Mouse (Mus musculus) liver, adult (tissue): Measurements from ENCODE around the gene Gm3285.

ENCODE experiments used
- GATA4 ChIP-seq: IDR thresholded peaks from 2 replicates; pipeline ENCODE4 v1.6.1; 2014; ENCODE audit warnings: mild to moderate bottlenecking, low read length; ENCODE audit not compliant: insufficient replicate concordance

The Gm3285 gene

DNA sequence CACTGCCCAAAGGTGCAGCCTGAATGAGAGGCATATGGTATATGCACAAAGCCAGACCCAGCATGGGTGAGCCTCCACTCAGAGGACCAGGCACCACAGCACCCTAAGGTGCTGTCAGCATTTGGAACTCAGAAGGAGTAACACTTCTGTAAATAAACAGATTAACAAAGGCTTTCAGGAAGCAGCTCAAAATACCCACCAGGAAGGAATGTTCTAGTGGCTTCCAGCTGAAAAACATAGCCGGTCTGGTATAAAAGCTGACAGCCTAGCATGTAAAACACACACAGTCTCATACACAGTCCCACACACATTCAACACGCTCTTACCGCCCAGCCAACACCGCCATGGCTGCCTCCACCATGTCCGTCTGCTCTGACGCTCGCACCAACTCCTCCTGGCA lies at the start of gene Gm3285:
TSS of gene Gm3285 (plus strand) at position 301 of the 400 bp plus-strand sequence.
- TF ChIP-seq GATA4 = no peak

DNA sequence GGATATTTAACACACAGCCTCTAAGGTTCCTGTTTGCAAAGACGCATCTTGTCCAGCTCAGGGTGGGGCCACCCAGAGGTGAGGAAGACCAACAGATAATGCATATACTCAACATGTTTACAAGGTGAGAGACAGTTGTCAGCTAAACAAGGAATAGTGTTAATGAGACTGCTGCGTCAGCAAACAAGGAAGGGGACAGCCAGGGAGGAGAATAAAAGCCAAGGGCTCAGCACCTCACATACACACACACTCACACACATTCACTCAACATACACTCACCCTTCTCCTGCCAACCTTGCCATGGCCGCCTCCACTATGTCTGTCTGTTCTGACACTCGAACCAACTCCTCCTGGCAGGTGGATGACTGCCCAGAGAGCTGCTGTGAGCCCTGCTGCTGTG lies 47.4 kb upstream of the Gm3285 start, which contains the start of gene Gm2696:
TSS of gene Gm2696 (plus strand) at position 301 of the 400 bp plus-strand sequence.
- TF ChIP-seq GATA4 = no peak

DNA sequence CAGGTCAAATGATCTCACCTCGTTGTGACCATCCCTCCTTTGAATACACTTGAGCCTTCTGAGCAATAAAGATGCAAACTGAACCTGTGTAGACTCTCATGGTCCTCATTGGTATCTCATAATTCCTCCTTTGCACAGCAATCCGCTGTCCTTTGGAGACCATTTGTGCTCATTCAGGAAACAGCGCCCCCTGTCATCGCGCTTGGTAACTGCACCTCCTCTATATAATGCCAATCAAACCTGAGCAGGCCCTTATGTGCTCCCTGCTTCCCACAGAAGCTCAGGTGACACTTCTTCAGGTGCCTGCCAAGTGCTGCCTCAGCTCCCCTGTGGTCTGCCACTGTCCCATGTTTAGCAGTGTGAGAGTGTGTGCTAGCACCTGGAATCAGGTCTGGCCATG lies 46.3 kb upstream of the Gm3285 start:
- TF ChIP-seq GATA4 = no peak

DNA sequence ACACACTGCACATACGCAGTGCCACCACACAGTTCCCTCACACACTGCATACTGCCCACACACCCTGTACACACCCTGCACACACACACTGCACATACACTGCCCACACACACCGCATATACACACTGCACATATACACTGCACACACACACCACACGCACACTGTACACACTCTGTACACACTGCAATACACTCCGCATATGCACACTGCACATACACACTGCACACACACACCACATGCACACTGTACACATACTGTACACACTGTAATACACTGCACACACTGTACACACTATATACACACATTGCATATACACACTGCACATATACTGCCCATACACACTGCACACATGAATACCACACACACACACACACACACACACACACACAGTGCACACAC lies 43.3 kb upstream of the Gm3285 start:
- TF ChIP-seq GATA4 = no peak

DNA sequence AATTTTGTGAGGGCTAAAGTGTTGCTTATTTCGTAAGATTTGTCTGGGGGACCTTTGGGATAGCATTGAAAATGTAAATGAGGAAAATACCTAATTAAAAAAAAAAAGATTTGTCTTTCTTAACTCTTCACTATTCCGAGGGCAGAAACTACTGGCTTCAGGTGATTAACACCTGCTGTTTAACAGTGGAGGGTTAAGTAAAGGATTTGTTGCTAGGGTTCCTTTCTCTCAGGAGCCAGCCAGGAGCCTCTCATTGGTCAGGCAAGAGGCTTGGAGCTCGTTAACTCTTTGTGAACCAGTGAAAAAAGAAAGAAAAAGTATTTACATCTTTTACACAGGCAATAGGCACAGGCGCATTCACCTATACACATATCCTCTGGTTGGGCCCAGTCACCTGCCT lies 42.6 kb upstream of the Gm3285 start:
- no peak for TF ChIP-seq GATA4

DNA sequence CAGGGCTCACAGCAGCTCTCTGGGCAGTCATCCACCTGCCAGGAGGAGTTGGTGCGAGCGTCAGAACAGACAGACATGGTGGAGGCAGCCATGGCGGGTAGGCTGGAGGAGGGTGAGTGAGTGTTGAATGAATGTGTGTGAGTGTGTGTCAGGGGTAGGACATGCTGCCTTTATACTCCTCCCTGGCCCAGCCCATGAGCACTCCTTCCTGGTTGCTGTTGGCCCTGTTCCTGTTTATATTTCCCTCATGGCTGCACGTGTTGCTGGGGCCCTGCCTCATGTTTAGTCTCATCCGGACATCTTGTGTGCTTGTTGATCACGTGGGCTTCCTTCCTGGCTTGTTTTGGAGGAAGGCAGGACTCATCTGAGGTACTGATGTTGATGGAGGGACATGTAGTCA lies 34.8 kb upstream of the Gm3285 start, which contains the start of gene Krtap10-4:
TSS of gene Krtap10-4 (minus strand) at position 145 of the 400 bp plus-strand sequence.
- no peak for TF ChIP-seq GATA4

DNA sequence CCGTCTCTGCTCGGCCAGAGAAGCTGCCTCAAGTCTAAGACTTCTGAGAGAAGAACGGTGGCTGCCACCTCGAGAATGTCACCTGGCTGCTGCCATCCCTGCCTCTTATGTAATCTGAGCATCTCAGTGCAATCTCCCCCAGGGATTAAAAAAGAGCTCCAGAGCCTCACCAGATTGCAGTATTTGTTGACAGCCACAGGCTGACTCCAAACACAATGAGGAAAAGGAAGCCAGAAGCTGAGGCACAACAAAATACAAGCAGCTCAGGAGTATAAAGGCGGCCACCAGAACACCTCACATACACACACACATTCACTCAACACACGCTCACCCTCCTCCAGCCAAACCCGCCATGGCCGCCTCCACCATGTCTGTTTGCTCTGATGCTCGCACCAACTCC lies 26.1 kb upstream of the Gm3285 start, which contains the start of gene Krtap10-10:
TSS of gene Krtap10-10 (plus strand) at position 301 of the 400 bp plus-strand sequence.
- no peak for TF ChIP-seq GATA4

DNA sequence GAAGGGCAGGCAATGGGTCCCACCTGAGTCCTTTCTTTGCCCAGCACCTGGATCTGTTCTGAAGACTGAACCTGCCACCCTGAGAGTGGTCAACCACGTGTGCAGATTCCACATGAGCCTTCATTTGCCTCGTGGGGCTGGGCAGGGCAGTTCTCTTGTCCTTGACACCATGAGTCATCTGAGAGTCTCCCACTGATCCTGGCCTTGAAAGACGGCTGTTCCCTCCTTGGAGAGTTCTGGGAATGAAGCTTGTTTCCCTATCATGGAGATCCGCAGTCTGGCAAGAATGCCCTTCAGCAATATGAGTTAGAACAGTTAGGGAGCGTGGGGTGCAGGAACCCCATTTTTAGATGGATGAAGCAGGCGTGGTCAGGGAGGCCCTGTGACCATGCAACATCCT lies 22.8 kb upstream of the Gm3285 start:
- TF ChIP-seq GATA4 = no peak

DNA sequence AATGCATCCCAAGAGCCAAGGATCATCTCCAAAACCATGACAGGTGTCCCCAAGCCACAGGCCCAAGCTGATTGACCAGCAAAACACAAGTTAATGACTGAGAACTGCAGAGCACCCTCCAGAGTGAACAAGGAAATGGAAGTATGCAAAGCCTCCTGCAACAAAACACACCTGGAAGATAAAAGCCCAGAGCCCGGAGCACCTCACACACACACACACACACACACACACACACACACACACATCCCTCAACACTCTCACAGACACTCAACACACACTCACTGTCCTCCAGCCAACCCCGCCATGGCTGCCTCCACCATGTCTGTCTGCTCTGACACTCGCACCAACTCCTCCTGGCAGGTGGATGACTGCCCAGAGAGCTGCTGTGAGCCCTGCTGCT lies 15.3 kb upstream of the Gm3285 start, which contains the start of gene Gm36176:
TSS of gene Gm36176 (plus strand) at position 301 of the 400 bp plus-strand sequence.
- no peak for TF ChIP-seq GATA4

DNA sequence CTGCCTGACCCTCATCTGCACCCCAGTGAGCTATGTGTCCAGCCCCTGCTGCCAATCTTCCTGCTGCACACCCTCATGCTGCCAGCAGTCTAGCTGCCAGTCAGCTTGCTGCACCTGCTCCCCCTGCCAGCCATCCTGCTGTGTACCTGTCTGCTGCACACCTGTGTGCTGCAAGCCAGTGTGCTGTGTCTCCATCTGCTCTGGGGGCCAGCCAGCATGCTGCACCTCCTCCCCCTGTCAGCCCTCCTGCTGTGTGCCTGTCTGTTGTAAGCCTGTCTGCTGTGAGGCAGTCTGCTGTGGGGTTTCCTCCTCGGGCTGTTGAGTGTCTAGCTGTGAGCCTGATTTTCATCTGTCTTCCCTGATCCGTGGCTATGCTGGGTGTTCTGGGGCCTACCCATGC lies 14.8 kb upstream of the Gm3285 start:
- TF ChIP-seq GATA4 = no peak

DNA sequence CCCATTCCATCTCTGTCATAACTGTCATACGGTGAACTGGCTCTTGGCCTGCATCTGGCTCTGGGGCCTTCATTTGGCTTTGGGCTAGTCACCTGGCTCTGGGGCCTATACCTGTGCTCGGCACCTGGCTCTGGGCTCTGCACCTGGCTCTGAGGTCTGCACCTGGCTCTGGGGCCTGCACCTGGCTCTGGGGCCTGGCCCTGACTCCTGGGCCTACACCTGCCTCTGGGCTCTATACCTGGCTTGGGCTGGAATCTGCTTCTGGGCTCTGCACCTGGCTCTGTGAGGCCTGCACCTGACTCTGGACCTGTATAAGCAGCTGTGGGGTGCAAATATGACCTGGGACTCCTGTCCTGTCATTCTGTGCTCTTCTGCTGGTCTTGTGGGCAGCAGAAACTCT lies 14.2 kb upstream of the Gm3285 start:
- TF ChIP-seq GATA4 = no peak

DNA sequence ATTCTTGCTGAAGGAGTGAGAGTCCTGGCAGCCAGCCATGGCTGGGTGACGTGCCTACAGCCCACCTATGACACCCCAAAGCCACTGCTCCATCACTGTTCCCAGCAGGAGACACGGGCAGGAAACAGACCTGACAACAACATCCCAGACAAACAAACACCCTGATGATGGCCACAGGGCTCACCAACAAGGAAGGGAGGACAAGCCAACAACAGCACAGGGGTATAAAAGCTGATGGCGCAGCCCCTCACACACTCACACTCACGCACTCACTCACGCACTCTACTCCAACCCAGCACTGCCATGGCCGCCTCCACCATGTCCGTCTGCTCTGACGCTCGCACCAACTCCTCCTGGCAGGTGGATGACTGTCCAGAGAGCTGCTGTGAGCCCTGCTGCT lies 9.2 kb upstream of the Gm3285 start, which contains the start of gene Gm10318:
TSS of gene Gm10318 (plus strand) at position 301 of the 400 bp plus-strand sequence.
- no peak for TF ChIP-seq GATA4

DNA sequence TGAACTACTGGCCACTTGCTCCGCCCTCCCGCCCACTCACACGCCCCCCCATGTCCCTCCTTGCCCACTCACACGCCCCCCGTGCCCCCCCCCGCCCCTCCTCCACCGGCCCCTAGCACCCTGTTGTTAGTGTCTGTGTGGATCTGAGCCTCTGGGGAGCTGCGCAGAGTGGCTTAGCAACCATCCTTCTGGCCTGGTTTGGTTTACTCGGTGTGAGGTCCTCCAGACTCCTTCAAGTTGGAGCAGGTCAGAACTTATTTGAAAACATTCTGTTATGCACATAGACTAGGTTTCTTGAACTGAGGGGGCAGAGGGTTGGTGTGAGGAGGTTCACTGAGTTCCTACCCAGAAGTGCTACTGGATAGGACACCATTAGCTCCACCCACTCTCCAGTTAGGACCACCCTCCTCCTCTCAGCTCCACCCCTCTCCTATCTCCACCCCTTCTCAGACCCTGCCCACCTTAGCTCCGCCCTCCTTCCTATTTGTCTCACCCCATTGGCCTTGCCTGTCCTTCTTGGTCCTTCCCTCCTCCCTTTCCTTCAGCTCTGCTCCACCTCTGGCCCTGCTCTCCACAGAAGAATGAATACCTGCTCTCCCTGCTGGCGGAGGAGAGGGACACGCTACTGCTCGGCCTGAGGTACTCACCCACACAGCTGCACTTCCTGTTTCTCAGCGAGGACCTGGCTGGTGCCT lies 2.4 kb downstream of the Gm3285 start:
- TF ChIP-seq GATA4 = no peak

DNA sequence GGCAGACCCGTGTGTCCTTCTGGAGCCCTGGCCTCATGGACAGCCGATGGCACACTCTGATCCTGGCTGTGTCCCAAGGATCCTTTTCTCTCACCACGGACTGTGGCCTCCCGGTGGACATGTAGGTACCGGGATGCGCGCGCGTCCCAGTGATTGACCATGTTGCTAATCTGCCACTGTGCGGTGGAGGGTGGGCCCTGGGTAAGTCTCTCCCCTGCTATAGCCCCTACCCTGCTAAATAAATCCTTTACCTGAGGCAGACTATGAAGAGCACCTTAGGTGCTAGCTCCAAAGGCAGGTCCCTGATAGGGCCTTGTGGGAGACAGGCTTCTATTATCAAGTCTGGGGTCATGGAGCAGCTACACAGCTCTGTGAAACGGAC lies 3.0 kb downstream of the Gm3285 start:
- TF ChIP-seq GATA4 = no peak

DNA sequence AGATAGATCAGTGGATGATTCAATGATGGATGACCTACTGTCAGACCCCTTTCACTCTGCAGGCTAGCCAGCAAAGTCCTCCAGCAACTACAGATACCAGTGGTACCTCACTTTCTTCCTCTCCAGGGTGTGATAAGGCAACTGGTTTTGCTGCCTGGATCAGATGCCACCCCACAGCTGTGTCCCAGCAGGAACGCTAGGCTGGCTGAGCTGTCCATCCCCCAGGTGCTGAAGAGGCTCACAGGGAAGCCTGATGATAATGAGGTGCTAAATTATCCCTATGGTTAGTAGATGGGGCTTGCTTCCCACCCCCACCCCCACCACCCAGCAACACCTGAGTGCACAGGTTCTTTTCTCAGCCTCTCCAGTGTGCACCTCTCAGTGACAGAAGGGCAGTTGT lies 5.8 kb downstream of the Gm3285 start:
- TF ChIP-seq GATA4 = no peak

DNA sequence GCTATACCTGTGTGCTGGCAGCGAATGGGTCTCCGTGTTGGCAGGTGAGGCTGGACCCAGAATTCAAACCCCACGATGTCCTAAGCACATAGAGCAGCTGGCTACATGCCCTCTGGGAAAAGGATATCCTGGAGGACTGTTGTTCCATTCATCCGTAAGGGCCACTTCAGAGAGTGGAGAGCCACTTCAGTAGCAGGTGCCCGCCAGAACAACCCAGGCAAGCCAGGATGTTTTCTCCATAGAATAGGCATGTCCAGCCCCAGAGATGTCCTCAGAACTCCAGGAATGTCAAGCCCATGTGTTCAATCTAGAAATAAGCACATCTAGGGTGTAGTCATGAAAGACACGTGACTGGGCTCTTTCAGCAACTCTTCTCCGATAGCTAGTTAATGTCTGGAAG lies 7.9 kb downstream of the Gm3285 start:
- no peak for TF ChIP-seq GATA4

DNA sequence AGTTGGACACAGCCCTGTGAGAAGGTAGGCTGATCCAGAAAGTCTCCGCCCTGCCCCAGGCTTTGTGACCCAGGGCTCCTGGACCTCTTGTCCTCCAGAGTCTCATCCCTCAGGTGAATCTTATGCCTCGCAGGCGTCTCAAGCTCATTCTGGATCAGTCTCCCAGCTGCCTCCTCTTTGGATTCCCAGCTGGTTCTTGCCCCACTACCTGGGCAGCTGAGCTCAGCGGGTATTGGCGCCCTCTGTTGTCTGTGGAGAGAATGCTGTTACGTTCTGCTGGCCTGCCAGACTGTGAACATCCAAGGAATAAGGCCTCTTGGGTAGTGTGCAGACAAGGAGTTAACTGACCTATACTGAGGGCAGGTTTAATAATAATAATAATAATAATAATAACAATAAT lies 17.2 kb downstream of the Gm3285 start:
- no peak for TF ChIP-seq GATA4

DNA sequence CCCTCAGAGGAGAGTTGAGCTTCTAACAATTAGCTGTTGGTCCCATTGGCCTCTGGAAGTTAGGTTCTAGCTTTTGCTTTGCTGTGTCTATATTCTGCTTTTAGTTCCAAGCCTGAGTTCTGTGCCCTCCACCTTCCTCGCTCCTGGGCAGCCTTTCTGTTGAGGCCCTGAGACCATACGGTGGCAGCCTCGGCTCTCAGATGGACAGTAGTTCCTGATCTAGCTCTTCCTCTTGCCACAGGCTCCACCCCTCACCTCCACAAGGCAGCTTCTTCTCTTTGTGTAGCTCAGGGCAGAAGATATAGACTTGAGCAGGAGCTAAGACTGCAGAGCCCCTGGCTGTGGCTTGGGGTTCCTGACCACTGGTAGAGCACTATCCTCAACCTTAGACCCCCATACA lies 18.5 kb downstream of the Gm3285 start:
- no peak for TF ChIP-seq GATA4

DNA sequence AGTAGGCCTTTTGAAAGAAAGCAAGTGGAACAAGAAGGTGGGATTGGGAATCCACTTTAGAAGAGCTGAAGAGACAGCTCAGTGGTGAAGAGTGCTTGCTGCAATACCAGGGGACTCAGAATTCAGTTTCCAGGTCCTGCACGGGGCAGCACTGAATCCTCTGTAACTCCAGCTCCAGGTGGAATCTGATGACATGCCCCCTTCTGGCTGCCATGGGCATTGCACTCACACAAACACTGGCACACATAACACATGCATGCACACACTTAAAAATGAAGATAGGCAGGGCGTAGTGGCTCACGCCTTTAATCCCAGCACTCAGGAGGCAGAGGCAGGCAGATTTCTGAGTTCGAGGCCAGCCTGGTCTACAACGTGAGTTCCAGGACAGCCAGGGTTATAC lies 20.8 kb downstream of the Gm3285 start:
- TF ChIP-seq GATA4 = no peak
